Mouse (Mus musculus) CH12.LX (cell line): ENCODE results near the gene Inpp5b. TPM values are rescaled to one million over a fixed set of nuclear protein-coding genes. Genes with fewer than 3 reads are reported as not detected.
A peak's percentile ranks its signal among the peaks of the same experiment; 100 is the strongest.

Experiments
- DNase-seq: peaks from one replicate; pipeline ENCODE4 v3.0.0-alpha.2; 2013; ENCODE audit errors: extremely low read depth
- H3K27ac ChIP-seq: 2 replicates; pipeline ENCODE4 v1.5.1; 2012; ENCODE audit warnings: low read depth, mild to moderate bottlenecking, control low read depth, moderate library complexity; ENCODE audit not compliant: insufficient read depth
- H3K27me3 ChIP-seq: replicated peaks from 2 replicates; pipeline ENCODE3; 2012; ENCODE audit warnings: inconsistent platforms
- H3K36me3 ChIP-seq, 2 experiments: replicated peaks in 1 of 2; 2 replicates each; pipeline versions ENCODE3 to v1.6.1; 2012; ENCODE audit warnings: inconsistent platforms in 1 of 2, low read length in 1 of 2, mild to moderate bottlenecking in 1 of 2, mixed read lengths in 1 of 2, moderate library complexity in 1 of 2; ENCODE audit not compliant: control insufficient read depth in 1 of 2, insufficient read depth in 1 of 2
- H3K4me1 ChIP-seq, 2 experiments: 2 replicates each; pipeline ENCODE4 v1.6.1; 2012; ENCODE audit warnings: inconsistent platforms in 1 of 2, moderate library complexity in 1 of 2; ENCODE audit not compliant: insufficient read depth in 2 of 2, control insufficient read depth in 1 of 2
- H3K4me2 ChIP-seq: 2 replicates; pipeline ENCODE4 v1.6.1; 2012; ENCODE audit warnings: low read depth, mild to moderate bottlenecking, control low read depth; ENCODE audit not compliant: poor library complexity, insufficient read depth, severe bottlenecking
- H3K4me3 ChIP-seq, 3 experiments: fragments of 150-350 bp in 1 of 3; sonication (generic) in 1 of 3; replicated peaks in 1 of 3; 2 replicates each; pipeline versions ENCODE3 to v1.5.1; 2011 to 2012; ENCODE audit warnings: low read depth in 2 of 3, low read length in 2 of 3, mild to moderate bottlenecking in 2 of 3, moderate library complexity in 2 of 3, control low read depth in 1 of 3, improper control_type of control experiment in 1 of 3, inconsistent platforms in 1 of 3, mixed read lengths in 1 of 3; ENCODE audit not compliant: poor library complexity in 1 of 3
- H3K79me2 ChIP-seq: replicated peaks from 2 replicates; pipeline ENCODE4 v1.6.1; 2012; ENCODE audit warnings: mild to moderate bottlenecking, moderate library complexity; ENCODE audit not compliant: control insufficient read depth, poor library complexity, insufficient read depth, severe bottlenecking; ENCODE audit errors: extremely low read depth
- H3K9ac ChIP-seq: 2 replicates; pipeline ENCODE4 v1.6.1; 2012; ENCODE audit warnings: low read depth, mild to moderate bottlenecking, control low read depth, moderate library complexity; ENCODE audit not compliant: insufficient read depth
- H3K9me3 ChIP-seq: replicated peaks from 2 replicates; pipeline ENCODE3; 2012; ENCODE audit warnings: low read length, inconsistent platforms, mixed read lengths
- ELF1 ChIP-seq: IDR thresholded peaks from 2 replicates; pipeline ENCODE4 v1.6.1; 2014; ENCODE audit warnings: low read depth, mild to moderate bottlenecking, inconsistent platforms, low read length, improper control_type of control experiment
- EP300 ChIP-seq: IDR thresholded peaks from 2 replicates; pipeline ENCODE4 v1.6.1; 2011; ENCODE audit warnings: low read length, improper control_type of control experiment
- ETS1 ChIP-seq: conservative IDR thresholded peaks from 2 replicates; pipeline ENCODE4 v1.6.1; 2012; ENCODE audit warnings: low read depth, mild to moderate bottlenecking, inconsistent platforms, low read length, improper control_type of control experiment, moderate library complexity
- IRF4 ChIP-seq: IDR thresholded peaks from 2 replicates; pipeline ENCODE4 v1.6.1; 2014; ENCODE audit warnings: low read depth, mild to moderate bottlenecking, inconsistent platforms, low read length, improper control_type of control experiment
- JUN ChIP-seq: IDR thresholded peaks from 2 replicates; pipeline ENCODE4 v1.6.1; 2011; ENCODE audit warnings: low read depth, mild to moderate bottlenecking, low read length, improper control_type of control experiment, moderate library complexity; ENCODE audit not compliant: insufficient read depth
- MEF2A ChIP-seq: IDR thresholded peaks from 2 replicates; pipeline ENCODE4 v1.6.1; 2014; ENCODE audit warnings: low read depth, mild to moderate bottlenecking, inconsistent platforms, low read length, improper control_type of control experiment, borderline replicate concordance
- MXI1 ChIP-seq: IDR thresholded peaks from 2 replicates; pipeline ENCODE4 v1.6.1; 2011; ENCODE audit warnings: mild to moderate bottlenecking, low read depth, low read length, improper control_type of control experiment
- MYC ChIP-seq: IDR thresholded peaks from 2 replicates; pipeline ENCODE4 v1.6.1; 2011; ENCODE audit warnings: low read depth, mild to moderate bottlenecking, improper control_type of control experiment, low read length
- NELFE ChIP-seq: IDR thresholded peaks from 2 replicates; pipeline ENCODE4 v1.6.1; 2011; ENCODE audit warnings: low read depth, low read length, improper control_type of control experiment
- NRF1 ChIP-seq: IDR thresholded peaks from 2 replicates; pipeline ENCODE4 v1.6.1; 2014; ENCODE audit warnings: low read depth, mild to moderate bottlenecking, inconsistent platforms, low read length, improper control_type of control experiment, moderate library complexity
- POLR2A ChIP-seq: IDR thresholded peaks from 2 replicates; pipeline ENCODE4 v1.6.1; 2011; ENCODE audit warnings: low read depth, mild to moderate bottlenecking, improper control_type of control experiment, low read length
- RAD21 ChIP-seq: IDR thresholded peaks from 2 replicates; pipeline ENCODE4 v1.6.1; 2011; ENCODE audit warnings: low read depth, mild to moderate bottlenecking, low read length, improper control_type of control experiment, moderate library complexity
- RCOR1 ChIP-seq: conservative IDR thresholded peaks from 2 replicates; pipeline ENCODE4 v1.6.1; 2012; ENCODE audit warnings: low read depth, mild to moderate bottlenecking, inconsistent platforms, low read length, improper control_type of control experiment
- SIN3A ChIP-seq: IDR thresholded peaks from 2 replicates; pipeline ENCODE4 v1.6.1; 2012; ENCODE audit warnings: low read length, improper control_type of control experiment, inconsistent platforms
- TBP ChIP-seq: conservative IDR thresholded peaks from 2 replicates; pipeline ENCODE4 v1.6.1; 2011; ENCODE audit warnings: low read depth, low read length, improper control_type of control experiment
- UBTF ChIP-seq: IDR thresholded peaks from 2 replicates; pipeline ENCODE4 v1.6.1; 2012; ENCODE audit warnings: low read depth, mild to moderate bottlenecking, inconsistent platforms, low read length, improper control_type of control experiment, moderate library complexity
- USF2 ChIP-seq: conservative IDR thresholded peaks from 2 replicates; pipeline ENCODE4 v1.6.1; 2011; ENCODE audit warnings: low read depth, low read length, improper control_type of control experiment
- ZKSCAN1 ChIP-seq: IDR thresholded peaks from 2 replicates; pipeline ENCODE4 v1.6.1; 2012; ENCODE audit warnings: low read depth, inconsistent platforms, low read length, improper control_type of control experiment, borderline replicate concordance
- ZMIZ1 ChIP-seq: IDR thresholded peaks from 2 replicates; pipeline ENCODE4 v1.6.1; 2012; ENCODE audit warnings: low read depth, mild to moderate bottlenecking, inconsistent platforms, low read length, improper control_type of control experiment
- ZNF384 ChIP-seq: IDR thresholded peaks from 2 replicates; pipeline ENCODE4 v1.6.1; 2012; ENCODE audit warnings: low read depth, low read length, improper control_type of control experiment, inconsistent platforms
- dilution Hi-C: fragments of 300-500 bp; cut with MboI; formaldehyde crosslinking; loops from 2 replicates; pipeline ENCODE4 v1.14.3; 2020; ENCODE audit warnings: low sequenced_read_pairs; ENCODE audit not compliant: extremely low pct_unique_long_range_greater_than_20kb, extremely low pct_ligation_motif_present
- in situ Hi-C: fragments of 300-500 bp; cut with MboI; formaldehyde crosslinking; loops from 3 replicates; pipeline ENCODE4 v1.14.3; 2019; ENCODE audit warnings: low sequenced_read_pairs, low pct_ligation_motif_present, low pct_unique_long_range_greater_than_20kb, mixed read lengths
- polyA plus RNA-seq: library from polyadenylated mRNA; unstranded; fragments of >175 nt; gene quantifications from 2 replicates; pipeline ENCODE4 v1.2.1, GENCODE M21; 2012; ENCODE audit warnings: low read depth; ENCODE audit not compliant: insufficient read length
- total RNA-seq, 2 experiments: library from RNA; depleted of rRNA; stranded (reverse); fragments of 300-350 nt in 1 of 2; fragments of >200 nt in 1 of 2; gene quantifications; 2 replicates each; pipeline ENCODE4 v1.2.3; 2012 to 2014

Gene Inpp5b
- total and polyA plus RNA-seq, 3 experiments: 25.6 to 34.0 (median 26.2) TPM

DNA sequence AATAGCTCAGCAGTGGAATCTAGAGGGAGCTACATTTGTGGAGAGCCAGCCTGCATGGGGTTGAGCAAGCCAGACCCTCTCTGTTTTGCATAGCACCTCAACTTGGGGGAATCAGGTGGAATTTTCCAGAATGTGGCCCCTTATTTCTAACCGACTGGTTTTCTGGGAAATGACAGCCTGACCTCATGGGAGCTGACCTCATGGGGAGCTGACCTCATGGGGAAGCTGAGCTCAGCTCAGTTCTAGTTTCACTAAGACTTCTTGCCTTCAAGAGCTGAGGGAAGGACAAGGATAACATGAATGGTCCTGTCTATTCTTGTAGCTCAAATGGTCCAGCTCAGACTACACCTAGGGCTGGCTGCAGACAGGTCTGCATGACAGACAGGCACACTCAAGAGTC is 2.9 kb upstream of the Inpp5b start:
- dilution Hi-C loops: no loop called here
- H3K27ac ChIP-seq: no peak overlapping the region
- no peak overlapping the region for H3K9ac ChIP-seq
- H3K4me1 ChIP-seq: peaks cover 25 to 59% of the 10 kb centered on the region in 2 experiments
- peak; percentile 43; the same call in 1 of the 2 replicates for TF ChIP-seq IRF4
- TF ChIP-seq NELFE: no peak
- no peak for TF ChIP-seq RAD21
- no peak for TF ChIP-seq ZKSCAN1
- no peak for TF ChIP-seq USF2
- 0 out of 2 replicates have a peak, but pooled peaks have one; percentile 44 for TF ChIP-seq MEF2A
- peak; percentile 78 for TF ChIP-seq ETS1
- peak; percentile 51; the same call in 1 of the 2 replicates for TF ChIP-seq MYC
- peak; percentile 48; the same call in 1 of the 2 replicates for TF ChIP-seq EP300
- TF ChIP-seq UBTF: no peak
- TF ChIP-seq ZMIZ1: no peak
- TF ChIP-seq JUN: peak; percentile 26; the same call in 1 of the 2 replicates
- no peak for DNase-seq
- H3K27me3 ChIP-seq: no peaks in the 10 kb centered on the region
- in situ Hi-C loops: no loop called here
- no peaks in the 10 kb centered on the region for H3K9me3 ChIP-seq
- no peak overlapping the region for H3K4me3 ChIP-seq
- H3K79me2 ChIP-seq: peaks cover 4% of the 10 kb centered on the region; the same call in 1 of the 2 replicates
- H3K36me3 ChIP-seq: peaks cover 3 to 18% of the 10 kb centered on the region in 2 experiments
- no peak overlapping the region for H3K4me2 ChIP-seq

DNA sequence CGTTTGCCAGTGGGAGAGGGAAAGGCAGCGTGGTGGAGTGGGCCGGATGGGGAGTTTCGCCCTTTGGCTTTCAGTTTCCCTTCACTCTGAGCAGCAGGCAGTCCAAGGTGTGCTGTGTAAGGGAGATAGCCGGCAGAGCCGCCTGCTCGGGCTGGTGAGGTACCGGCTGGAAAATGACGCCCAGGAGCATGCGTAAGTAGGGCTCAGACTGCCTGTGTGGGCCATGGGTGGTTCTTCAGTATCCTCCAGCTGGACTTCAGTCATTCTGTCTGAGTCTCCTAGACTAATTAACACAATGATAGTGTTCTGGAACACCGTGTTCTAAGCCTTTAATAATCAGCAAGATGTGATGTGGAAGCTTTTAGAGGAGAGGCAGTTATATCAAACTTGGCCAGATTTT is 1.2 kb downstream of the Inpp5b start:
- Histone ChIP-seq H3K4me2 (peak overlapping the region; percentile 55), H3K4me1 (peaks cover 26 to 56% of the 10 kb centered on the region in 2 experiments), H3K4me3 (peak overlapping the region; percentile 75 to 94 (median 80)), H3K9me3 (no peaks in the 10 kb centered on the region), H3K27me3 (no peaks in the 10 kb centered on the region), H3K9ac (peak overlapping the region; percentile 68), H3K79me2 (peaks cover 4% of the 10 kb centered on the region; the same call in 1 of the 2 replicates), H3K36me3 (peaks cover 28 to 44% of the 10 kb centered on the region in 2 experiments), H3K27ac (peak overlapping the region; percentile 18; the same call in 1 of the 2 replicates)
- no peak for DNase-seq
- in situ Hi-C loops (no loop called here), dilution Hi-C loops (no loop called here)
- TF ChIP-seq IRF4 (peak; percentile 18; the same call in 1 of the 2 replicates), ELF1 (no peak), JUN (no peak), RCOR1 (no peak), MXI1 (peak; percentile 28; the same call in 1 of the 2 replicates), POLR2A (peak; percentile 50; the same call in 1 of the 2 replicates), SIN3A (peak; percentile 69; the same call in 1 of the 2 replicates), NRF1 (peak; percentile 84), TBP (peak; percentile 41; the same call in 1 of the 2 replicates), ZNF384 (no peak)
